Mouse (Mus musculus) thymus, adult 2 months (tissue): Measurements from ENCODE around the gene Whrn.

Source experiments
- CTCF ChIP-seq: fragments of 200-500 bp; IDR thresholded peaks from 2 replicates; pipeline ENCODE4 v1.5.1; 2012; ENCODE audit warnings: mild to moderate bottlenecking, control low read depth, low read length, moderate library complexity, borderline replicate concordance; ENCODE audit not compliant: control insufficient read depth, poor library complexity, insufficient read depth; ENCODE audit errors: extremely low read depth
- POLR2A ChIP-seq: fragments of 200-500 bp; IDR thresholded peaks from 2 replicates; pipeline ENCODE4 v1.6.1; 2012; ENCODE audit warnings: mild to moderate bottlenecking, low read length, control low read depth, moderate library complexity; ENCODE audit not compliant: control insufficient read depth, poor library complexity, insufficient read depth; ENCODE audit errors: extremely low read depth

- TF ChIP-seq CTCF = no peak
- no peak for TF ChIP-seq POLR2A
Observed at GRCm38 (mm10) chr4:63374331-63374730, 121.5 kb downstream of the Whrn start.
